ENCODE assay signal across 14 mouse cellular contexts in genomic region chr2:24490564-24490963, GRCm38 (mm10). TPM values are rescaled to one million over a fixed set of nuclear protein-coding genes. Genes with fewer than 3 reads are reported as not detected.
DNase-seq lines count a peak whose midpoint lies in the region; ATAC-seq and TF ChIP-seq lines count a peak whose summit lies in the region.
"Had no signal": no experiment of that assay in that cellular context is flagged by ENCODE, and none has a peak within 500 bp of the region (broad histone marks: within the 10 kb centered on the region; RNA-seq: fewer than 3 reads in every experiment).

No protein-coding gene starts in this region.

- TF ChIP-seq CTCF in left cerebral cortex, adult 2 months (IDR thresholded peaks at IDR 0.05), result peak; percentile 49

- no peak overlapping the region for H3K4me3 ChIP-seq in left cerebral cortex, adult 2 months
- H3K4me3 ChIP-seq: neural tube, embryonic 13.5 days had no signal

- intact Hi-C loops in left cerebral cortex, adult 2 months (cut with DNase I), result loop anchor here (5.0 kb wide), 1 partner anchor 77 kb away; no protein-coding TSS in a partner anchor

- peak; percentile 16 for DNase-seq in adrenal gland, postnatal 10 days
- no peak for DNase-seq in adrenal gland, postnatal 25 days
- DNase-seq in left cerebral cortex, adult 2 months (ENCODE audit: extremely low spot score in 1 of 2, low spot score in 2 of 2), result no peak
- DNase-seq in left cerebral cortex, adult 11 months (ENCODE audit: low spot score), result no peak
- DNase-seq in lung, postnatal 36 days, result peak; percentile 6
- DNase-seq in frontal cortex, postnatal 10 days (ENCODE audit: low spot score in 2 of 2), result no peak
- DNase-seq in right cerebral cortex, postnatal 10 days (ENCODE audit: low spot score in 2 of 2), result no peak
- DNase-seq: B cell, adult 2 months; cerebellum, postnatal 14 days had no signal

- ATAC-seq in common myeloid progenitor, adult 5-6 weeks (replicated peaks; ENCODE audit: low read depth, poor library complexity, severe bottlenecking), result 0 out of 2 replicates have a peak, but pooled peaks have one; percentile 32

- H3K27ac ChIP-seq in left cerebral cortex, adult 2 months, result no peak overlapping the region
- H3K27ac ChIP-seq: macrophage; neural tube, embryonic 13.5 days had no signal

RNA-seq across cellular contexts. Expression of gene Pax8, which starts 15.2 kb away (rescaled TPM):
- not detected for total RNA-seq in adrenal gland, postnatal 10 days (2021)
- total RNA-seq in adrenal gland, postnatal 25 days (2021), result not detected in 2 replicates
- not detected for total RNA-seq in left cerebral cortex, adult 2 months (2021)
- total RNA-seq in common myeloid progenitor, adult 5-6 weeks (2017), result not detected in 2 replicates
- total RNA-seq: heart, postnatal 25 days; layer of hippocampus, postnatal 25 days had no signal

Comparison
In these comparisons a context has a peak if more than half of its experiments do, and no peak if none do; other contexts are left out.
1. DNase-seq: peak in adrenal gland, postnatal 10 days (single experiment) and lung, postnatal 36 days (single experiment); none in adrenal gland, postnatal 25 days (single experiment), left cerebral cortex, adult 2 months (0 of 2), left cerebral cortex, adult 11 months (single experiment), frontal cortex, postnatal 10 days (0 of 2) and right cerebral cortex, postnatal 10 days (0 of 2).